Mouse (Mus musculus): ENCODE data around the gene Klhdc7a. TPM values are rescaled to one million over a fixed set of nuclear protein-coding genes. Genes with fewer than 3 reads are reported as not detected.
"Not testable (repeated sequence)": the region's sequence is repeated elsewhere in the genome, so short reads cannot be mapped to it uniquely, and the experiment has no call there.

The Klhdc7a gene
- 10 to 100 TPM in 1 of 4 experiments, 1 to 10 TPM in 3; 4.5 to 19.9 (median 7.5) TPM for total RNA-seq (2022)

- DNase-seq = peak; percentile 90
Observed at GRCm38 (mm10) chr4:139967922-139968321, at the start of gene Klhdc7a. TSS of gene Klhdc7a (minus strand) at chr4:139968026.

DNA sequence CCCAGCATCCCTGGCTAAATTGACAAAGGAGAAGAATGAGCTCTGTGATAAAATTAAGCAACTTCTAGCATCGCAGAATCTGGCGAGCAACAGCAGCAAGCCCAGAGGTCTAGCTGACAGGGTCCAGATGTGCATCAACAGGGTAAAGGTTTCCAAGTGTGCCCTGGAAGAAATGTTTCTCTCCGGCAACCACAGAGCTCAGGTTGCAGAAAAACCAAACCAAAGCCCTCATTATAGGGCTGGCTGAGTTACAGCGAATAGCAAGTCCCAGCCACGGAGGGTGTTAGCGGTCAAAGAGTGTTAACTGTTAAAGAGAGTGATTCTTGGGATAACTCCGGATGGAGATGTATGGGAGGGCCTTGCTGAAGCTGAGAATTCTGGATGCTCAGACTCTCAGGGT is 48.1 kb upstream of the Klhdc7a start:
- no peak for DNase-seq

DNA sequence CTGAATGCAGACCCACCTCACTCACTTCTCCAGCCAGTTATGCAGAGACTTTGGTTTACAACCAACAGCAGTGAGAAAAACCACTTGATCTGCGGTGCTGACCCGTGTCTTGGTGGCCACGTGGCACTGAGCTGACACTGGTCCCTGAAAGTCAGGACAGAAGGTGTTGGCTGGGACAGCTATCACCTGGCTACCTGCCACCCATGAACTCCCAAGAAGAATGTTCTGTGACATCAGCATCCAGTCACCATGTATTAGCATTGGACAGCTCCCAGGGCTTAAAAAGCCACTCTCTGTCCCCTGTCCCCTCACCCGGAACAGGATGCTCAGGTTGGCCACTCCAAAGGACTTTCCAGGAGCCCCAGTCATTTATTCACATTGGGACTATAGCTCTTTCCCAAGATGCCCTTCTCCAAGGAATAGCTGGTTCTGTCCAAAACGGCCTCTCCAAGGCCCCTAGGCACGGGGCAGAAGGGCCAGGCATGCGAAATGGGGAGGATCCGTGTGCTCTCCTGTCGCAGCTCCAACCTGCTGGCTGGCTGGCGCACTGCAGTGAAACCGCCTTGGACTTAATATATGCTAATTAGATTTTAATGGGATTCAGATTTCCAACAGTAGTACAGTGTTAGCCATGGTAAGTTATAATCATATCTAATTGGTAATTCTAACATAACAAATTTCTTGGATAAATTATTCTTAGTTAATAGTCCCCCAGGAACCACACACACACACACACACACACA is 43.1 kb upstream of the Klhdc7a start:
- no peak for DNase-seq

- no peak for DNase-seq
Observed at GRCm38 (mm10) chr4:140004932-140005331, 37.1 kb upstream of the Klhdc7a start.

DNA sequence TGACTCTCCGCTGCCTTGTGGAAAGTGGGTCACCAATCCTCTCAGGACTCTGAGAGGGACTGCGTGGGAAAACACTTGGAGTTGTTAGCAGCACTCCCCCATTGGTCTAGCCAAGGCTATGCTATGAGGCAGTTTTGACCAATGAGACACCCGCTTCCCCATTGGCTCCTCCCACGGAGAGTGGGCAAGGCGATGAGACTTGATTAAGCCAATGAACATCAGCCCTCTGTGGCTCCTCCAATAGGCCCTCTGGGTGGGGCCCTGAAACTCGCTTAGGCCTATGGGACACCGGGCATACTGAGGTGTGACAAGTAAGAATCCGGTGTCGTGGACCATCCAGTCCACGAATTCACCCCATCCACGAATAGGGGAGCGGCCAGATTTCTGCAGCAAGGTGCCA is 36.3 kb upstream of the Klhdc7a start:
- no peak for DNase-seq

- no peak for DNase-seq
Observed at GRCm38 (mm10) chr4:140002069-140002468, 34.2 kb upstream of the Klhdc7a start.

- DNase-seq = peak; percentile 45
Observed at GRCm38 (mm10) chr4:140000911-140001310, 33.1 kb upstream of the Klhdc7a start.

DNA sequence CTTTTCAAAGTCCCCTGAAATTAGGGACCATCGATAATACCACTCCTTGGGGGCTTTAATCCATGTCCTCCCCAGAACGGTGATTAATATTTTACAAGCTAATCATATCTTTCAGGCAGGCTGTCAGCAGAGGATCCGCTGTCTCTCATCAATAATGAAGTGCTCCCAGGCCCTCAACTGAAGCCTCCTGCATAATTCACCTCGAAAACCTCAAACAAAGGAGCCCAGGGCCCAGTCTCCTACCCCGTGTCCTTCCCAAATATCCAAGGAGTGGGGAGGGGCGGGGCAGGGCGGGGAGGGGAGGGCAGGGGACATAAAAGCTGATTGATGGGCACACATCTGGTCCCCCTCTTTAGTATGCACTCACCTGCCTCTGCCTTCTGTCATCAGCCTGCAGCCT is 31.2 kb upstream of the Klhdc7a start:
- no peak for DNase-seq

DNA sequence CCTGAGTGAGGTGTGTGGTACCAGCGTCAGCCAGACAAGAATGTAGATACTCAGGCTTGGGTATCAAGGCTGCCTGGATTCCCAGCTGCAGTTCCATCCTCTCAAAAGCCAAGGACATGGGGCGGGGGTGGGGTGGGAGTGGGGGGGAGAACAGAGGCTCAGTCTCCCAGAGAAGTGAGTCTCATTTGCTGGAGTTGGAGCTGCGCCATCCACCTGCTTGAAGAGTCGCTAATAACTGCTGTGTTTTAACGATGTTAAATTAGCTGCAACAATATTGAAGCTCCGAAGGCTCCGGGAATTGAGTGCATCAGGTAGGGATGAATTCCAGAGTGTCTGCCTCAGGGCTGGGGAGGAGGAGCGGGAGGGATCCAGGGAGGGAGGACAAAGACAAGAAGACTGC is 27.8 kb upstream of the Klhdc7a start:
- DNase-seq = no peak

DNA sequence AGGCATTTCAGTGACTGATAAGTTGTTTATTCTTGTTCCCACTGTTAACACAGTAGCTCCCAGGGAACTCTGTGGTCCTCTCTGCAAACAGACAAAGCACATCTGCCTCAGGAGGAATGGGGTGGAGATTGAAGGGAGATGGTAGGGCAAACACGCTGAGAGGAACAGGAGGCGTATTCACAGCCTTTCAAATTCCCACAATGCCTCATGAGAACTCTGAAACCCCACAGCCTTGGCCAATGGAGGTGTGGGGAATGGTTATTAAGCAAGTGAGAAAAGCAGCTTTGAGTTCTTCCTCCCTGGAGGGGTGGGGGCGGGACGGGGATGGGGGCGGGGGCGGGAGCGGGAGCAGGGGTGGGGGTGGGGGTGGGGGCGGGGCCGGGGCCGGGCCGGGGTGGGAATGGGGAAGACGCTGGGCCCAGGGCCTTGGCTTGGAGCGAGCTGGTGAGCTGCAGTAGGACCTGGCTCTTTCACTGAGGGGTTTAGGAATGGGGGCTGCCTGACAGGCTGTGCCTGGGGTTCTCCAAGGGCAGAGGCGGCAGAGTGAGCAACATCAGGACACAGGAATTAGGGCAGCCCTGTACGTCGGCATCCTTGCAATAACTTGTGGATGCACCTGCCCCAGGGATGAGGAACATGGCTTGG is 25.4 kb upstream of the Klhdc7a start:
- no peak for DNase-seq

DNA sequence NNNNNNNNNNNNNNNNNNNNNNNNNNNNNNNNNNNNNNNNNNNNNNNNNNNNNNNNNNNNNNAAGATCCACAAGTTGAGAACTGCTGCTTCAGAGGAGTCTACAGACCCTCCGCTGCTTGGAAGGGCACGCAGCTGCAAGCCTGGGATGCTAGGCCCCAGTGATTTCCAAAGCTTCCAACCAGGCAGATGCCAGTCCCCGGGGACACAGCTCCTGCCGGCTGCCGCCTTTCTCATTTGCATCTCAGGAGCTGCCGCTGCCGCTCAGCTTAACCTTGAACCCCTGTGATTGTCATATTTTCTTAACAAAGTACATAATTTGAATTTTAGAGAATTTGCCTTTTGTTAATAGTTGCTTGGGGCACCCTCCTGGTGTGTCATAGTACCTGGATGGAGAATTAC is 19.1 kb upstream of the Klhdc7a start:
- DNase-seq = no peak

GRCm38 (mm10) chr4:139978716-139979115 is 10.9 kb upstream of the Klhdc7a start:
- DNase-seq = no peak

DNA sequence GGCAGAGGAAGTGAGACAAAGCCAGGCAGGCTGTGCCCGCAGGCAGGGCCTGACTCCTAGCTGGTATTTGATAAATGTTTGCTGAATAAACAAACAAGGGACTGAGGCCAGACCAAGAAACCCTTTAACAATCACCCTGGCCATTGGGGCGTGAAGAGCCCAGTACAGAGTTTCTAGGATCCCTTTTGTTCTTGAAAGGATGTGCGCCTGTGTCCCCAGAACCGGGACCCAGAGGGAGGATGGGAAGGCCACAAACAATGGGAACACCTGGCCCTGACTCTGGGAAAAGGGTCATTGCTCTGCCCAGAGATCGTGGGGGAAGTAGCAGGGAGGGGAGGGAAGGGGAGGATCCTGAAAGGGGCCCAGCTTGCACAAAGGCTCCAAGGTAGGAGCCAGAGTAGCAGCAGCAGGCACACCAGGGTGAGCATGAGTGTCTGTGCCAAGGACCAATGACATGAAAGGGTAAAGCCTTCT is 9.5 kb upstream of the Klhdc7a start:
- no peak for DNase-seq

DNA sequence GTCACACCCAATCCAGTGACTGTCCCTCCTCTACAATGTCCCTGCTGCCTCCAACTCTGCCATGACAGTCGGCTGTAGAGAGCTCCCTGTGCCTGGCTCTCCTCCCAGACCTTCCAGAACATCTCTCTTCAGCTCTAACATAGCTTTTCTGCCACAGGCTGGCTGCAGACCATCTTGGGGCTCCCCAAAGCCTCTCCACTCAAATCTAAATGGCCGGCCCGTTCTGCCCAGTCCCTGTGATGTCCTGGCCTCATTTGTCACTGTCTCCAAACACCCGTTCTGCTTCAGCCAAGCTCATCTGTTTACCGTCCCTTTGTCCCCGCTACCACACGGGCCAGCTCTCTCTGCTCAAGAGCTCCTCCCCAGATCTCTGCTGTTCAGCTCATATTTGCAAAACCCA is 6.7 kb upstream of the Klhdc7a start:
- DNase-seq = no peak

DNA sequence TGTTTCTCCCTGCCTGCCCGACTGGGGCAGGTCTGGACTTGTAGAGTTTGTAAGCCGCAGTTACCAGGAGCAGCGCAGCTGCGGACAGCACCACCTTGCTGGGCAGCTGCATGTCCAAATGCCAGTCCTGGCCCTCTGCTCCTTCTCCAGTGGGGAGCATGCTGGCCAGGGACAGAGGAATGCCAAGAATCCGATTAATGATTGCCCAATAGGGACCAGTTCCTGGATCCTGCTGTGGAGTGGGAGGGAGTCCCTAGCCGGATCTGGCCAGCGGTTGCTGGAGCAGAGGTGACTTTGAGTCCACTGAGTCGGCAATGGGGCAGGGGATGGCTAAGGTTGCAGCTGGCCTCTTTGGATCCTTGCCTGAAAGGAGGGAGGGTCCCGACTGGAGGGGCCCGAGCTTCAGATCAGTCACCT is 343 bp downstream of the Klhdc7a start:
- peak; percentile 45 for DNase-seq

GRCm38 (mm10) chr4:139966981-139967380 is 845 bp downstream of the Klhdc7a start:
- no peak for DNase-seq

- no peak for DNase-seq
Observed at GRCm38 (mm10) chr4:139965596-139966185, 2.1 kb downstream of the Klhdc7a start.

- DNase-seq = no peak
Observed at GRCm38 (mm10) chr4:139964406-139964805, 3.4 kb downstream of the Klhdc7a start.

- no peak for DNase-seq
Observed at GRCm38 (mm10) chr4:139963911-139964310, 3.9 kb downstream of the Klhdc7a start.

DNA sequence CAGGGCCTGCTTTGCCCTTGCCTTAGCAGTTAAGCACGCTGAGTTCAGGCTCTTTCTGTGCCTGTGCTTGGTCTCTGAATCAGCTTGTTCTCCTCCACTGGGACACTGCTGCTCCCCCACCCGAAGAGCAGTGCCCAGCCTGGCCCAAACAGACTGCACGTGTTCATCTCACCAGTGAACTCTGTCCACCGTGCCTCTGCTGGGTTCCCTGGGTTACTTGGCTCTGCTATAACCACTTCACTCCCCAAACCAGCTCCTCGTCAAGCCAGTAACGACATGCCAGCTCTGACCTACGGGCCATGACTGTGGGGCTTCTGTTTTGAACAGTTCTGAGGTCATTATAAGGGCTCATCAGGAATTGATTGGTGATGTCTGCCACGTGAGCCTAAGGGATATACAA is 4.8 kb downstream of the Klhdc7a start:
- no peak for DNase-seq

DNA sequence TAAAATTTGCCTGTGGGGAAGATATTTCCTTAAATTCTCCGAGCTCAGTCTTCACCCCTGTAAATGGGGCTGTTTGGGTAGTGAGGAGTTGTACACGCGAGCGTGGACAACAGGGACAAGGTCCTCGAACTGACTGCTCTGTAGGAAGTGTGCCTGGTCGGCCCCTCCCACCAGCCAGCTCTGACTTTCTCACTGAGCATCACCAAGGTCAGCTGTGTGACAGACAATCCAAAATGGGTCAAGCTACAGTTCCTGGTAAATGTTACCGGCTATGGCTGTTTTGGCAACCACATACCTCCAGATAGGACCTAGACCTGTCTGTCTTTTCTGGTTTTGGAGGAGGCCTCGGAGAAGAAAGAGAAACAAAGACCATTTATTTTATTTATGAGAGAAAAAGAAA is 6.0 kb downstream of the Klhdc7a start:
- no peak for DNase-seq

GRCm38 (mm10) chr4:139961329-139961728 is 6.5 kb downstream of the Klhdc7a start:
- DNase-seq = not testable (repeated sequence)

DNA sequence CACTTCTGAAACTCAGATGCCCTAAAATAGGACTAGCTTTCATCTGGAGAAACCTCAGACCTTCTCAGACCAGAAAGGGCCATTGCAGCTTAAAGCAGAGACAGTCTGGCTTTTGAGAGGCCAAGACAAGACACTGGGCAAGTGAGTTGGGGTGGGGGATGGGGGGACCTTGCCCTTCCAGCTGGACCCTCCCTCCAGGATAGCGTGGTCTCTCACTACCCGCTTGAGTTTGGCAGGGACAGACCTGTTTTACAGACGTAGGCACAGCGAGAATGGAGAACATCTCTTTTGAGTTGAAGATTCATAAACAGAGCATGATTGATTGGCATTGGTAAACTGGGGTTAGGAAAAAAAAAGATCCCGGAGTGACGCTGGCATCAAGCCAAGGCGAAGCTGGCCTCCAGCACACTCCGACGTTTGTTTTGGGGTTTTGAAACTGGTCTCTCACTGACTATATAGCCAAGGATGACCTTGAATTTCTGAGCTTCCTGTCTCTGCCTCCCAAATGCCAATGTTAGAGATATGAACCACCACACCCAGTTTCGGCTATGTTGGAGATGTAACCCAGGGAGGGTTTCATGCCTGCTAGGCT is 7.0 kb downstream of the Klhdc7a start:
- no peak for DNase-seq
